10 mouse cellular contexts compared by ENCODE assay signal in the genomic region with DNA sequence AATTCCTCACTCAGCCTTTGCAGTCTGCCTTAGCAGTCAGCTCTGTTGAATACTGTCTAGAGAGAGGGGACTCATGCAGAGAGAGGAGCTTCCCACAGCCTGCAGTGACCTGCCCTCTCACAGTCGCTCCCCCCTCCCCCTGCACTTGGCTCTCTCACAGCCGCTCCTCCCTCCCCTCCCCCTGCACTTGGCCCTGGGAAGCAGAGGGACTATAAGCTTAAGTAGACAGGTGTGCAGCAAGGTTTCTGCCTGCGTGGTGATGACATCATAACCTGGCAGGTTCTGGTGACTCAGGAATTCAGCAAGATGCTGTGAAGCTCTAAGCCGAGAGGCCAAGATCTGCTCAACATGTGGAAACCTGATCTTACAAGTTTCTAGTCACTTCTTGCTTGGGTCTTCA.
DNase-seq lines count a peak whose midpoint lies in the region; ATAC-seq and TF ChIP-seq lines count a peak whose summit lies in the region.
"Had no signal": no experiment of that assay in that cellular context is flagged by ENCODE, and none has a peak within 500 bp of the region (broad histone marks: within the 10 kb centered on the region; RNA-seq: fewer than 3 reads in every experiment).

No protein-coding gene starts in this region.

- no peaks in the 10 kb centered on the region for H3K36me3 ChIP-seq in lung, embryonic 16.5 days (ENCODE audit: control insufficient read depth, insufficient read depth, low read length)
- no peaks in the 10 kb centered on the region for H3K36me3 ChIP-seq in liver, embryonic 11.5 days (ENCODE audit: control insufficient read depth, insufficient read depth, low read length)

- H3K9me3 ChIP-seq in lung, embryonic 16.5 days (ENCODE audit: control insufficient read depth, low read length), result no peaks in the 10 kb centered on the region
- no peaks in the 10 kb centered on the region for H3K9me3 ChIP-seq in liver, embryonic 11.5 days (ENCODE audit: control insufficient read depth, low read length)

- peaks cover 9% of the 10 kb centered on the region for H3K4me1 ChIP-seq in lung, embryonic 16.5 days (replicated peaks; ENCODE audit: control insufficient read depth, insufficient read depth, low read length)
- no peaks in the 10 kb centered on the region for H3K4me1 ChIP-seq in liver, embryonic 11.5 days (replicated peaks; ENCODE audit: control insufficient read depth, insufficient read depth, low read length)

- DNase-seq in gastrocnemius, adult 2 months, result peak; percentile 22
- DNase-seq in gastrocnemius, postnatal 4 days (ENCODE audit: low spot score in 2 of 2), result no peak
- peak; percentile 63 for DNase-seq in ZHBTc4 (ENCODE audit: low read depth, low spot score)
- DNase-seq in kidney, adult 11 months, result peak; percentile 29
- DNase-seq in layer of hippocampus, adult 2 months (ENCODE audit: low spot score in 2 of 2), result no peak
- no peak for DNase-seq in liver, embryonic 11.5 days (ENCODE audit: low spot score)
- DNase-seq in left cerebral cortex, adult 11 months (ENCODE audit: low spot score), result no peak
- DNase-seq: heart, adult 11 months had no signal

- intact Hi-C loops in gastrocnemius, adult 2 months (cut with DNase I), result no loop called here

- H3K9ac ChIP-seq in lung, embryonic 16.5 days (ENCODE audit: low read length), result no peak overlapping the region
- H3K9ac ChIP-seq in liver, embryonic 11.5 days (ENCODE audit: low read depth, low read length), result no peak overlapping the region
- H3K9ac ChIP-seq: liver, embryonic 14.5 days had no signal

- H3K4me2 ChIP-seq in lung, embryonic 16.5 days (ENCODE audit: low read depth, low read length), result no peak overlapping the region
- H3K4me2 ChIP-seq in liver, embryonic 11.5 days, result no peak overlapping the region

- TF ChIP-seq CTCF in gastrocnemius, adult 2 months (IDR thresholded peaks at IDR 0.05), result no peak
- no peak for TF ChIP-seq CTCF in layer of hippocampus, adult 2 months (conservative IDR thresholded peaks at IDR 0.05)

- 6% methylated on average over 4 of the region's 4 CpGs for WGBS in lung, embryonic 16.5 days
- WGBS in liver, embryonic 11.5 days, result 5% methylated on average over 4 of the region's 4 CpGs

- H3K4me3 ChIP-seq in gastrocnemius, adult 2 months, result no peak overlapping the region
- no peak overlapping the region for H3K4me3 ChIP-seq in lung, embryonic 16.5 days (ENCODE audit: low read length)
- no peak overlapping the region for H3K4me3 ChIP-seq in layer of hippocampus, adult 2 months
- no peak overlapping the region for H3K4me3 ChIP-seq in liver, embryonic 11.5 days (ENCODE audit: low read depth, low read length)

- H3K27ac ChIP-seq in gastrocnemius, adult 2 months, result no peak overlapping the region
- H3K27ac ChIP-seq in lung, embryonic 16.5 days (ENCODE audit: low read length), result no peak overlapping the region
- H3K27ac ChIP-seq in layer of hippocampus, adult 2 months, result no peak overlapping the region
- H3K27ac ChIP-seq in liver, embryonic 11.5 days (ENCODE audit: low read depth, low read length), result no peak overlapping the region
- H3K27ac ChIP-seq: liver, embryonic 14.5 days had no signal

- H3K27me3 ChIP-seq in lung, embryonic 16.5 days (ENCODE audit: control insufficient read depth, insufficient read depth, low read depth, low read length), result no peaks in the 10 kb centered on the region
- no peaks in the 10 kb centered on the region for H3K27me3 ChIP-seq in liver, embryonic 11.5 days (replicated peaks; ENCODE audit: control insufficient read depth, insufficient read depth, low read length)

- ATAC-seq in lung, embryonic 16.5 days (ENCODE audit: low read depth), result peak; percentile 65
- no peak for ATAC-seq in liver, embryonic 11.5 days (replicated peaks; ENCODE audit: low FRiP score)

Comparison
In these comparisons a context has a peak if more than half of its experiments do, and no peak if none do; other contexts are left out.
1. DNase-seq: peak in gastrocnemius, adult 2 months (single experiment), ZHBTc4 (single experiment) and kidney, adult 11 months (single experiment); none in gastrocnemius, postnatal 4 days (0 of 2), layer of hippocampus, adult 2 months (0 of 2), liver, embryonic 11.5 days (single experiment) and left cerebral cortex, adult 11 months (single experiment).